Mouse (Mus musculus) gastrocnemius, postnatal 36 days (tissue): ENCODE data around the gene Abhd12b. TPM values are rescaled to one million over a fixed set of nuclear protein-coding genes. Genes with fewer than 3 reads are reported as not detected.

Experiments used
- total RNA-seq, 2 experiments: library from RNA; stranded (reverse); gene quantifications; 2 replicates each; pipeline ENCODE4 v1.2.3; 2021

Abhd12b gene
- total RNA-seq, 2 experiments from 2014 or later = not detected

Other genes with a start within 250 kb of the Abhd12b start
- gene Sav1, start 167.1 kb upstream of the Abhd12b start, total RNA-seq = 10 to 100 TPM; 30.1 to 33.8 TPM
- gene Nin, start 40.4 kb upstream of the Abhd12b start, total RNA-seq = 10 to 100 TPM; 20.8 to 25.2 TPM
- 1 to 10 TPM; 1.5 to 1.7 TPM for gene Pygl, start 77.3 kb downstream of the Abhd12b start, total RNA-seq
- under 1 TPM in 1 of 2 experiments, not detected in 1; 0.10 TPM for gene Trim9, start 193.5 kb downstream of the Abhd12b start, total RNA-seq